Mouse (Mus musculus): ENCODE results near the gene Gm47283. TPM values are rescaled to one million over a fixed set of nuclear protein-coding genes. Genes with fewer than 3 reads are reported as not detected.
A peak's percentile ranks its signal among the peaks of the same experiment; 100 is the strongest.
"Not testable (repeated sequence)": the region's sequence is repeated elsewhere in the genome, so short reads cannot be mapped to it uniquely, and the experiment has no call there.

Gm47283 gene
- total RNA-seq (2014; rRNA removed) (not detected in 2 replicates), polyA plus RNA-seq (2015; fragmentation: Nextera tagmentation; extraction: Ambion mirVana) (not detected in 2 replicates)

DNA sequence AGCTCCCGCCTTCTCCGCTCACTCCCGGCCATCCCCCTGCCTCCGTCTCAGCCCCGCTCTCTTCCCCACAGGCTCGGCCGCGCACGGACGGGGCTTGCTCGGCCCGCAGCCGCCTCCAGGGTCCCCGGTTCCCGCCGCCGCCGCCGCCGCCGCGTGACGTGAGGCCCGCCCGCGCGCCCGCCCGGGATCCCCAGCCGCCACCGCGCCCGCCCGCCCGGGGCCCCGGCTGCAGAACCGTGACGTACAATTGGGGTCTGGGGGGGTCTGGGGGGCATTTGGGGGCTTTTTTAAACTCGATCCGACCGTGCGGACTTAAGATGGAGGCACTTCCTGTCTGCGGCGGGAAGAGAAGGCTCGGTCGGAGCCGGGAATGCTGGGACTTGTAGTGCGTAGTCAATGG lies at the start of gene Gm47283:
Gene Gm47283 (plus strand): TSS at position 301 of the 400 bp plus-strand sequence.
- ATAC-seq (ENCODE audit: low FRiP score); H3K27me3 ChIP-seq (ENCODE audit: insufficient read depth, low read length); H3K27ac ChIP-seq (ENCODE audit: low read depth, low read length); H3K4me1 ChIP-seq (ENCODE audit: insufficient read depth, low read length); H3K9me3 ChIP-seq (ENCODE audit: low read length); H3K4me3 ChIP-seq (ENCODE audit: low read depth, low read length); H3K4me2 ChIP-seq (ENCODE audit: low read depth, low read length, poor library complexity, severe bottlenecking); DNase-seq (ENCODE audit: low spot score); H3K36me3 ChIP-seq (ENCODE audit: insufficient read depth, low read length); H3K9ac ChIP-seq (replicated peaks; ENCODE audit: low read length, poor library complexity, severe bottlenecking): not testable (repeated sequence)
- no CpG with 5 or more reads among the region's 48 CpGs for WGBS

DNA sequence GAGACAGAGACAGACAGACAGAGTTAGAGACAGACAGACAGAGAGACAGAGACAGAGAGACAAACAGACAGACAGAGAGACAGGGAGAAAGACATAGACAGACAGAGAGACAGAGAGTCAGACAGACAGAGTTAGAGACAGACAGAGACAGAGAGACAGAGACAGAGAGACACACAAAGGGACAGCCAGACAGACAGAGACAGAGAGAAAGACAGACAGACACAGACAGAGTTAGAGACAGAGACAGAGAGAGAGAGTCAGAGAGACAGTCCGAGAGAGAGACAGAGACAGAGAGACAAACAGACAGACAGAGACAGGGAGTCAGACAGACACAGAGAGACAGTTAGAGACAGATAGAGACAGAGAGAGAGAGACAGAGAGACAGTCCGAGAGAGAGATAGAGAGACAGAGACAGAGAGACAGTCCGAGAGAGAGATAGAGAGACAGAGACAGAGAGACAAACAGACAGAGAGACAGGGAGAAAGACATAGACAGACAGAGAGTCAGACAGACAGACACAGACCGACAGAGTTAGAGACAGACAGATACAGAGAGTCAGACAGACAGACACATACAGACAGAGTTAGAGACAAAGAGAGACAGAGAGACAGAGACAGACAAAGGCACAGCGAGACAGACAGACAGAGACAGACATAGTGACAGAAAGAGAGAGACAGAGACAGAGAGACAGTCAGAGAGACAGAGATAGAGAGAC lies 49.2 kb upstream of the Gm47283 start:
- not testable (repeated sequence) for H3K4me2 ChIP-seq (ENCODE audit: low read depth, low read length, poor library complexity, severe bottlenecking); H3K4me3 ChIP-seq (ENCODE audit: low read depth, low read length); DNase-seq (ENCODE audit: low spot score); H3K9ac ChIP-seq (replicated peaks; ENCODE audit: low read length, poor library complexity, severe bottlenecking); H3K27me3 ChIP-seq (ENCODE audit: insufficient read depth, low read length); H3K4me1 ChIP-seq (ENCODE audit: insufficient read depth, low read length); H3K27ac ChIP-seq (ENCODE audit: low read depth, low read length); ATAC-seq (ENCODE audit: low FRiP score)
- peaks cover 30% of the 10 kb centered on the region for H3K9me3 ChIP-seq (ENCODE audit: low read length)
- H3K36me3 ChIP-seq (ENCODE audit: insufficient read depth, low read length) = peaks cover 17% of the 10 kb centered on the region
- 87% methylated on average over 1 of the region's 5 CpGs for WGBS

DNA sequence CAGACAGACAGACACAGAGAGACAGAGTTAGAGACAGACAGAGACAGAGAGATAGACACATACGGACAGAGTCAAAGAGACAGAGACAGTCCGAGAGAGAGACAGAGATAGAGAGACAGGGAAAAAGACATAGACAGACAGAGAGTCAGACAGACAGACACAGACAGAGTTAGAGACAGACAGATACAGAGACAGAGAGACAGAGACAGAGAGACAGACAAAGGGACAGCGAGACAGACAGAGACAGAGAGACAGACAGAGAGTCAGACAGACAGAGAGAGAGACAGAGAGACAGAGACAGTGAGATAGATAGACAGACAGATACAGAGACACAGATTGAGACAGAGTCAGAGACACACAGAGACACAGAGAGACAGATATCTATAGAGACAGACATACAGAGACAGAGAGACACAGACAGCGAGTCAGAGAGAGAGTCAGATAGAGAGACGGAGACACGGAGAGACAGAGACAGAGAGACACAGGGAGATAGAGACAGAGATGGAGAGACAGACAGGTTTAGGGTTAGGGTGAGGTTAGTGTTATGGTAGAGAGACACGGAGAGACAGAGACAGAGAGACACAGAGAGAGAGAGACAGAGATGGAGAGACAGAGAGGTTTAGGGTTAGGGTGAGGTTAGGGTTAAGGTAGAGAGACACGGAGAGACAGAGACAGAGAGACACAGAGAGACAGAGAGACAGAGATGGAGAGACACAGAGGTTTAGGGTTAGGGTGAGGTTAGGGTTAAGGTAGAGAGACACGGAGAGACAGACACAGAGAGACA lies 48.1 kb upstream of the Gm47283 start:
- DNase-seq (ENCODE audit: low spot score); H3K27me3 ChIP-seq (ENCODE audit: insufficient read depth, low read length); H3K9ac ChIP-seq (replicated peaks; ENCODE audit: low read length, poor library complexity, severe bottlenecking); ATAC-seq (ENCODE audit: low FRiP score); H3K4me3 ChIP-seq (ENCODE audit: low read depth, low read length); H3K4me2 ChIP-seq (ENCODE audit: low read depth, low read length, poor library complexity, severe bottlenecking); H3K4me1 ChIP-seq (ENCODE audit: insufficient read depth, low read length); H3K27ac ChIP-seq (ENCODE audit: low read depth, low read length): not testable (repeated sequence)
- 81% methylated on average over 3 of the region's 9 CpGs for WGBS
- Histone ChIP-seq H3K36me3 (ENCODE audit: insufficient read depth, low read length) (peaks cover 17% of the 10 kb centered on the region), H3K9me3 (ENCODE audit: low read length) (peaks cover 37% of the 10 kb centered on the region)

DNA sequence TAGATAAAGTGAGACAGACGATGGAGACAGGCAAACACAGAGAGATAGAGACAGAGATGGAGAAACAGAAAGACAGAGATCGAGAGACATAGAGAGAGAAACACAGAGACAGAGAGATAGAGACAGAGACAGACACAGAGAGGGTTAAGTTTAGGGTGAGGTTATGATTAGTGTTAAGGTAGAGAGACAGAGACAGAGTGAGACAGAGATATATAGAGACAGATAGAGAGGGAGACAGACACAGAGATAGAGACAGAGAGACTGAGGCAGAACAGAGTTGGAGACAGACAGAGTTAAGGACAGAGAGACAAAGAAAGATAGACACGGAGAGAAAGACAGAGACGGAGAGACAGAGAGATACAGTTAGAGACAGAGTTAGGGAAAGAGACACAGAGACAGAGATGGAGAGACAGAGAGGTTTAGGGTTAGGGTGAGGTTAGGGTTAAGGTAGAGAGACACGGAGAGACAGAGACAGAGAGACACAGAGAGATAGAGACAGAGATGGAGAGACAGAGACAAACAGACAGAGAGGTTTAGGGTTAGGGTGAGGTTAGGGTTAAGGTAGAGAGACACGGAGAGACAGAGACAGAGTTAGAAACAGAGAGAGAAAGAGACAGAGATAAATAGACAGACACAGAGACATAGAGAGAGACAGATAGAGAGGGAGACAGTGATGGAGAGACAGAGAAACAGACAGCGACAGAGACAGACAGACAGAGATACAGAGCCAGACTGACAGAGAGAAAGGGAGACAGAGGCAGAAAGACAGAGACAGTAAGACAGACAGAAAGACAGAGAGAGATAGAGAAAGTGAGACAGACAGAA lies 46.7 kb upstream of the Gm47283 start:
- ATAC-seq (ENCODE audit: low FRiP score) = no peak

DNA sequence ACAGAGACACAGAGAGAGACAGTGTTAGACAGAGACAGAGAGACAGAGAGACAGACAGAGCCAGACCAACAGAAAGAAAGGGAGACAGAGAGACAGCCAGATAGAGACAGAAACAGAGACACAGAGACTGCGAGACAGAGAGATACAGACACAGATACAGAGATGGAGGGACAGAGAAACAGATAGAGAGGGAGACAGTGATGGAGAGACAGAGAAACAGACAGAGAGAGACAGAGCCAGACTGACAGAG lies 46.2 kb upstream of the Gm47283 start:
- H3K36me3 ChIP-seq (ENCODE audit: insufficient read depth, low read length) = peaks cover 17% of the 10 kb centered on the region
- DNase-seq (ENCODE audit: low spot score) (no peak), ATAC-seq (ENCODE audit: low FRiP score) (no peak)
- no peaks in the 10 kb centered on the region for H3K27me3 ChIP-seq (ENCODE audit: insufficient read depth, low read length)
- peaks cover 41% of the 10 kb centered on the region for H3K9me3 ChIP-seq (ENCODE audit: low read length)
- no peak overlapping the region for H3K9ac ChIP-seq (replicated peaks; ENCODE audit: low read length, poor library complexity, severe bottlenecking)
- H3K4me2 ChIP-seq (ENCODE audit: low read depth, low read length, poor library complexity, severe bottlenecking) = no peak overlapping the region
- H3K4me3 ChIP-seq (ENCODE audit: low read depth, low read length) = no peak overlapping the region
- no peak overlapping the region for H3K27ac ChIP-seq (ENCODE audit: low read depth, low read length)
- no peak for TF ChIP-seq CTCF (IDR thresholded peaks at IDR 0.05)
- H3K4me1 ChIP-seq (ENCODE audit: insufficient read depth, low read length) = no peaks in the 10 kb centered on the region
- 86% methylated on average over 1 of the region's 1 CpGs for WGBS

More for the DNA sequence above, 46.7 kb upstream of the Gm47283 start:
- H3K4me3 ChIP-seq (ENCODE audit: low read depth, low read length) = no peak overlapping the region
- H3K9me3 ChIP-seq (ENCODE audit: low read length) = peaks cover 41% of the 10 kb centered on the region
- peaks cover 17% of the 10 kb centered on the region for H3K36me3 ChIP-seq (ENCODE audit: insufficient read depth, low read length)
- no peak for DNase-seq (ENCODE audit: low spot score)
- H3K4me2 ChIP-seq (ENCODE audit: low read depth, low read length, poor library complexity, severe bottlenecking) = no peak overlapping the region
- no peaks in the 10 kb centered on the region for H3K27me3 ChIP-seq (ENCODE audit: insufficient read depth, low read length)
- no peak overlapping the region for H3K9ac ChIP-seq (replicated peaks; ENCODE audit: low read length, poor library complexity, severe bottlenecking)
- TF ChIP-seq CTCF (IDR thresholded peaks at IDR 0.05) = no peak
- H3K27ac ChIP-seq (ENCODE audit: low read depth, low read length) = no peak overlapping the region
- no peaks in the 10 kb centered on the region for H3K4me1 ChIP-seq (ENCODE audit: insufficient read depth, low read length)
- WGBS = 83% methylated on average over 7 of the region's 7 CpGs

DNA sequence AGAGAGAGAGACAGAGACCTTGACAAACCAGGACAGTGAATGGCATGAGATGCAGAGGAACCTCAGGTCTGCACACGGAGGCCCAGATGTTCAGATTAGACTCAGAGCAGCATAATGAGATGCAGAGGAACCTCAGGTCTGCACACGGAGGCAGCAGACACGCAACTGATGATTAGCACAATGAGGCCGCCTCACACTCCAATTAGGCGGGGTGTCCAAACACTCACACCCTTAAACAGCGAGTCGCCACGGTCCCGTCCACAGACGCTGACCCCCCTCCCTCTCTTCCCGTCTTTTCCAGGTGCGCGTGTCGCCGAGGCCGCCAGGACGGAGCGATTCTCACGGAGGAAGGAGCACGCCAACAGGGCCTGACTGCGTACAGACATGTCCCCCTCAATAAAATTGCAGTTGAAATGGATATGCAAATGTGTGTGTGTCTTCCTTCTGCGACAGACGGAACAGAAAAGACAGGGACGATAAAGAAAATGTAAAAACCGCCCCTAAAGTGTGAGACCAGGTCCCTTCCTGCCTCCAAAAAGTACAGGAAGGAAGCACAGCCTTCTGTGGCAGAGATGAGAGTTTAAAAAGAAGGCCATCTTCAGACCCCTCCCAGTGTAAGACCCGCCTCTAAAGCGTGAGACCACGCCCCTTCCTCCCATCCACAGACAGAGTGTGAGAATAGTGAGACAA lies 45.6 kb upstream of the Gm47283 start:
- H3K4me2 ChIP-seq (ENCODE audit: low read depth, low read length, poor library complexity, severe bottlenecking); H3K4me3 ChIP-seq (ENCODE audit: low read depth, low read length); H3K4me1 ChIP-seq (ENCODE audit: insufficient read depth, low read length); H3K27ac ChIP-seq (ENCODE audit: low read depth, low read length); ATAC-seq (ENCODE audit: low FRiP score); H3K9ac ChIP-seq (replicated peaks; ENCODE audit: low read length, poor library complexity, severe bottlenecking); H3K27me3 ChIP-seq (ENCODE audit: insufficient read depth, low read length): not testable (repeated sequence)
- Histone ChIP-seq H3K36me3 (ENCODE audit: insufficient read depth, low read length) (peaks cover 17% of the 10 kb centered on the region), H3K9me3 (ENCODE audit: low read length) (peaks cover 41% of the 10 kb centered on the region)
- WGBS = 77% methylated on average over 28 of the region's 28 CpGs
- DNase-seq (ENCODE audit: low spot score) = peak; percentile 53

DNA sequence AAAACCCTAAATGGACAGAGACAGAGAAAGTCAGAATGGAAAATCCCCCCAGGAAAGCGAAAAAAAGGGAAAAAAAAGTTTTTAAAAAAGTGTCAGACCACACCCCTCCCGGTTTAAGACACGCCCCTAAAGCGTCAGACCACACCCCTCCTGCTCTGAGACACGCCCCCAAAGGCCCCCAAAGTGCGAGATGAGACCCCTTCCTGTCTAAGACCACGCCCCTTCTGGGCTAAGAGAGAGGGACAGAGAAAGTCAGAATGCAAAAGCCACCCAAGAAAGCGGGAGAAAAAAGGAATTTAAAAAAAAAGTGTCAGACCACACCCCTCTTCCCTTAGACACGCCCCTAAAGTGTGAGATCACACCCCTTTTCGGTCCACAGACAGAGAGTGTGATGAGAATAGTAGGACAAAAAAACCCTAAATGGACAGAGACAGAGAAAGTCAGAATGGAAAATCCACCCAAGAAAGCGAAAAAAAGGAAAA lies 45.0 kb upstream of the Gm47283 start:
- not testable (repeated sequence) for H3K4me2 ChIP-seq (ENCODE audit: low read depth, low read length, poor library complexity, severe bottlenecking); H3K4me1 ChIP-seq (ENCODE audit: insufficient read depth, low read length); H3K9ac ChIP-seq (replicated peaks; ENCODE audit: low read length, poor library complexity, severe bottlenecking); ATAC-seq (ENCODE audit: low FRiP score); H3K4me3 ChIP-seq (ENCODE audit: low read depth, low read length); H3K27me3 ChIP-seq (ENCODE audit: insufficient read depth, low read length); DNase-seq (ENCODE audit: low spot score); H3K27ac ChIP-seq (ENCODE audit: low read depth, low read length)
- WGBS = 59% methylated on average over 11 of the region's 11 CpGs
- Histone ChIP-seq H3K9me3 (ENCODE audit: low read length) (peaks cover 46% of the 10 kb centered on the region), H3K36me3 (ENCODE audit: insufficient read depth, low read length) (peaks cover 17% of the 10 kb centered on the region)
